In the genomic region with DNA sequence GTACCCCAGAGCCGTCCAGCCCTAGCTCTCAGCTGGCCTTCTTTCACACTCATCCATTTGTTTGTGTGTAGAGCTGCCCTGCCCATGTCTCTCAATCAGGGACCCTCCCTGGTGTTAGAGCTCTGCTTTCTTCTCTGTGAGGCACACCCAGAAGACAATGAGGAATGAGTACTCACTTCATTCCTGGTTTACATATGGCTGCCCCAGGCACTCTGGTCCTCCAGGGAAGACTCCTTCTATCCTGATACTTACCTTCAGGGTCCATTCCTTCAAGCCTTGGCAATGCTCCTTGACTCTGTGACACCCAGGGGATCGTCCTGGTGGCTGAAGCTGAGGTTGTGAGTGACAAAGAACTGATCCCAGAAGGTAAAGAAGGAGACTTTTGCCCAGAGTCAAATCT, we compare ENCODE assay signal across 13 mouse cellular contexts.
"Had no signal": no experiment of that assay in that cellular context is flagged by ENCODE, and none has a peak within 500 bp of the region (broad histone marks: within the 10 kb centered on the region; RNA-seq: fewer than 3 reads in every experiment).

No protein-coding gene starts in this region.

- H3K36me3 ChIP-seq: limb, embryonic 10.5 days; liver, embryonic 15.5 days; midbrain, embryonic 15.5 days; neural tube, embryonic 12.5 days had no signal

- H3K9ac ChIP-seq: liver, embryonic 15.5 days; midbrain, embryonic 15.5 days; neural tube, embryonic 12.5 days had no signal

- DNase-seq: kidney, postnatal 14 days; lung, adult 2 months; lung, postnatal 36 days; thymus, adult 2 months; thymus, postnatal 25 days had no signal

- H3K9me3 ChIP-seq: limb, embryonic 10.5 days; liver, embryonic 15.5 days; midbrain, embryonic 15.5 days; neural tube, embryonic 12.5 days had no signal

- H3K4me2 ChIP-seq: liver, embryonic 11.5 days; liver, embryonic 15.5 days; midbrain, embryonic 15.5 days; neural tube, embryonic 12.5 days had no signal

- ATAC-seq: lung, postnatal 0 days; midbrain, embryonic 15.5 days had no signal

- H3K27me3 ChIP-seq: liver, embryonic 15.5 days; midbrain, embryonic 15.5 days; neural tube, embryonic 12.5 days had no signal

- H3K27ac ChIP-seq: left cerebral cortex, adult 2 months; limb, embryonic 10.5 days; liver, embryonic 15.5 days; midbrain, embryonic 15.5 days; neural tube, embryonic 12.5 days; stomach, postnatal 0 days had no signal

- H3K4me3 ChIP-seq: left cerebral cortex, adult 2 months; limb, embryonic 10.5 days; liver, embryonic 15.5 days; midbrain, embryonic 15.5 days; neural tube, embryonic 12.5 days had no signal

- H3K4me1 ChIP-seq: liver, embryonic 15.5 days had no signal
